Mouse (Mus musculus): ENCODE measurements around the gene Lrrc8e.

The Lrrc8e gene

DNA sequence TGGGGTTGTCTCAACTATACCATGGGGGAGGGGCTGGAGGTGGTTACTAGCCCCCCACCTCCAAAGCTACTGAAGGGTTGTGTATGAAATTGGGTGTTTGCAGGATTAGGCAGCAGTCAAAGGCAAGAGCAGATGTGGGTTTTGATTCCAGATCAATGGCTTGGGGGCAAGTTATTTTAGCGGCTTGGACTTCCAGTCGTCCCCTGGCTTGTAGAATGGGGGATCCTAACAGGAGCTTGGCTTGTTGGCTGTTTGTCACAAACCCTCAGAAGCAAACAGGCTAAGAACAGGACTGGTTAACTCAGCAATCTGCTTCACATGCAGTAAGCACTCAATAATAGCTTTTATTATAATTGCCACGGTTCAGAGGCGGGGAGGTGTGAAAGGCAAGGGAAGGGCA lies 30.7 kb downstream of the Lrrc8e start:
- no peak for DNase-seq (ENCODE audit: low spot score)

- DNase-seq (ENCODE audit: low spot score) = peak; percentile 72
Observed at GRCm38 (mm10) chr8:4258233-4258632, 31.6 kb downstream of the Lrrc8e start.

DNA sequence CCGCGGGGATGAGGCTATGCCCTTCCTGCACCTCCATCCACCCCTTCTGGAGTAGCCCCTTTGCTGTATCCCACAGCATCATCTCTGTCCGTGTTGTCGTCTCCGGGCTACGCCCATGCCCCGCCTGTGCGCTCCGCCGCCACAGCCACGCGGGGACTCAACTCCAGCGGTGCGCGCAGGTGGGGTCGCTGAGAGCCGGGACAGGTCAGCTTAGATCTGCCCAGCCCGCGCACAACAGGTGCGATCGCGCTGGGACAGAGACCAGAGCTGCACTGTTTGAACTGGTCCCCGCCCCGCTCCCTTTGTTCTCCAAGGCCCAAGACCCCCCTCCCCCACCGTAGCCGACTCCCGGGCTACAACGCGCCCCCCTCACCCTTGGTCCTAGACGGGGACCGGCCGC lies 32.1 kb downstream of the Lrrc8e start:
- no peak for DNase-seq (ENCODE audit: low spot score)

DNA sequence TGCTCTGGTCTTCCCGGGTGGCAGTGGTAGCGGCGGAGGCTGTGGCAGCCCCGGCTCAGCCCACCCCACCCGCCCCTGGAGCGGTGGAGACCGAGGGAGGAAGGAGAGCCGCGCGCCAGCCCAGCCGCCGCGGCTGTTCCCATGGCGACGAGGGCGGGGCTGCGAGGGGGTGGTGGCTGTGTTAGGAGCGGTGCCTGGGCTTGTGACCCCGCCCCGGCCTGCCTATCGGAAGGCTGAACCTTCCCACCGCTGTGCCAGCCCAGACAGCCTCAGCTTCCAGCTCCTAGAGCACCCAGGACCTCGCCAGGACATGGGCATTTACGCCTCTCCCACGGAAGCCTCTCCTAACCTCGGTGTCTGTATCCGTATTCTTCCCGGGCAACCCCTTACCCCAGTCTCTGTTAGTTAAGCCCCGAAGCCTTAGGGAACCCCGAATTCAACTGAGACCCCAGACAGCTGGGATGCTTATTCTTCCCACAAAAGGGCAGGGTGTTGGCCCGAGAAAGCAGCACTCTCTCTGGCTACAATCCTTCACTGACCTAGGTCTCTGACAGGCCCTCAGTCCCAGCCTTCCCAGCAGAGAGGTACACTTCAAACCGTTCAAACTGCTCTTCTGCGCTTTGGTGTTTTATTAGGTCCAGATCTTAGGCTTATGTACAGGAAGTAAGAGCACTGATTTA lies 32.6 kb downstream of the Lrrc8e start, which contains the start of gene Ctxn1:
TSS of gene Ctxn1 (minus strand) at position 150 of the 680 bp plus-strand sequence.
- DNase-seq (ENCODE audit: low spot score) = peak; percentile 91

- no peak for DNase-seq (ENCODE audit: low spot score)
Observed at GRCm38 (mm10) chr8:4259805-4260170, 33.2 kb downstream of the Lrrc8e start.

- DNase-seq (ENCODE audit: low spot score) = no peak
Observed at GRCm38 (mm10) chr8:4263105-4263791, 36.6 kb downstream of the Lrrc8e start.

- no peak for DNase-seq (ENCODE audit: low spot score)
Observed at GRCm38 (mm10) chr8:4265160-4265914, 38.7 kb downstream of the Lrrc8e start.

DNA sequence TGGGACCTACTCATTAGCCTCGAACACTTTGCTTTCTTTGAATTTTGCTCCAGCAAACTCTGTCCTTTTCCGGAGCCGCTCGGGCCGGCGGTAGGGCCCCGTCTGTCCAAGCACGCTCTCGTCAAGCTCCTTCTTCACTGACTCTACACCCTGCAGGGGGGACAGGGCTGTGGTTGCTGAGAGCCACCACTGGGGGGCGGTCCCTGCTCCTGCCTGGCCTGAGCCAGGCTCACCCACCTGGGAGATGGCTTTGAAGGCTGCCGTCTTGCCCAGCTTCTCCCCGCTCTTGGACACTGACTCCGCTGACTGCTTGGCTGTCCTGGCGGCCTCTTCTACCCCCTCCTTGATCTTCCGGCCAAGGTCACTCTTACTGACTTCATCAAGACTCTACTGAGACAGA lies 41.0 kb downstream of the Lrrc8e start:
- no peak for DNase-seq (ENCODE audit: low spot score)

- DNase-seq (ENCODE audit: low spot score) = no peak
Observed at GRCm38 (mm10) chr8:4269609-4270008, 43.0 kb downstream of the Lrrc8e start.

DNA sequence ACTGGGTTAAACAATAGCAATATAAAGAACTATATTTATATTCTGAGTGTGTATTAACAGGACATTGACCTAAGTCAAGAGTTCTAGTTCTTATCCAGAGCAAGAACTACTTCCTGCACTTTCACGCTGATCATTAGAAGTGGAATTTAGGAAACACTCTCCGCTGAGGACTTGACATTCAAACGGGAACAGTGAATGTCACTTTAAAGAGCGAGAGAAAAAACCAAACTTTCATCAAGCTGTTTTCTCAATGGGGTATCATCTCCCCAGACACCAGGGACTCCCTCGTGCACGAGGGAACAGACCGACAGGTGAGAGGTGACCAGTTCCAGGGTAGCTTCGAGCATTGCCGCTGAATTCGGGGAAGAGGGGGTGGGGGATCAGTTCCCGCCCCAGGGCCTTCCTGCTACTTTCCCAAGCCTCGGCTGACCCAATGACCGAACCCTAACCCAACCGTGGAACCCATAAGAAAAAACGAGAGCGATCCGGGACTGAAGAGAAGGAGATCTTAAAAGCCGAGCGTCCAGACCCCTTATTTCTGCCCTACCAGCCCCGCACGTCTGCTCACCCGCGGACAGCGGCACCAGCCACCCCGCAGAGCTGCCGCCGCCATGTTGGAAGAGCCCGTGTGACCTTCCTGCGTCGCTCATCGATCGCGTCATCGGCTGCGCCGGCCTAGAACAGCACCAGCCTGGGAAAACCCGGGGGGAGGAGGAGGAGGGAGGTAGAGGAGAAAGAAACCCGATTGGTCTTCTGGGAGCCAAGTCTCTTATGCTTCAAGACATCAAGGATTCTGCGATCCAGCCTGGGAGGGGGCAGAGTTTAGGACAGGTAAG lies 48.9 kb downstream of the Lrrc8e start, which contains the start of gene Timm44:
TSS of gene Timm44 (minus strand) at position 639 of the 836 bp plus-strand sequence.
- DNase-seq (ENCODE audit: low spot score) = peak; percentile 95

DNA sequence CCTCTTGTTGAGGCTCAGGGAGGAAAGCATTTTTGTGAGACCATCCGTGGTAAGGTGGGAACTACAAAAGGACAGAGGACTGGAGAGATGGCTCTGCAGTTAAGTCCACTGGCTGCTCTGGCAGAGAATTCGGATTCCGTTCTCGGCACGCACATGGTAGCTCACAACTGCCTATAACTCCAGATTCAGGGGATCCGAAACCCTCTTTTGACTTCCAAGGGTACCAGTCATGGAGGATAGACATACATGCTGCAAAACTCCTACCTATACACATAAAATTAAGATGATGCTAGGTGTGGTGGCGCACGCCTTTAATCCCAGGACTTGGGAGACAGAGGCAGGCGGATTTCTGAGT lies 49.5 kb downstream of the Lrrc8e start:
- DNase-seq (ENCODE audit: low spot score) = no peak
